Mouse (Mus musculus) lung, adult 2 months (tissue): ENCODE measurements around the gene Igfn1. TPM values are rescaled to one million over a fixed set of nuclear protein-coding genes. Genes with fewer than 3 reads are reported as not detected.

Experiments
- DNase-seq: peaks from one replicate; pipeline ENCODE4 v3.0.0; 2022
- H3K4me1 ChIP-seq: fragments of 200-500 bp; 2 replicates; pipeline ENCODE4 v1.6.1; 2011; ENCODE audit warnings: low read length; ENCODE audit not compliant: control insufficient read depth, insufficient read depth
- H3K4me3 ChIP-seq: fragments of 200-500 bp; replicated peaks from 2 replicates; pipeline ENCODE3; 2011; ENCODE audit warnings: low read depth, mild to moderate bottlenecking, control low read depth, low read length; ENCODE audit errors: extremely low read depth
- CTCF ChIP-seq: fragments of 200-500 bp; IDR thresholded peaks from 2 replicates; pipeline ENCODE4 v1.5.1; 2011; ENCODE audit warnings: mild to moderate bottlenecking, low read length, control low read depth; ENCODE audit not compliant: insufficient read depth
- POLR2A ChIP-seq: fragments of 200-500 bp; IDR thresholded peaks from 2 replicates; pipeline ENCODE4 v1.6.1; 2011; ENCODE audit warnings: low read depth, mild to moderate bottlenecking, control low read depth, low read length, borderline replicate concordance; ENCODE audit errors: extremely low read depth
- WGBS: fragments of 180-500 bp; shearing (Covaris S2); methylation state at CpG from one replicate; pipeline ENCODE4 v1.1.7; 2018; 5-methylcytosine and 5-hydroxymethylcytosine counted together
- polyA plus RNA-seq: library from polyadenylated mRNA; depleted of rRNA; stranded (reverse); fragments of >200 nt; gene quantifications from 2 replicates; pipeline ENCODE4 v1.2.3, GENCODE M21; 2012; rRNA removed

Gene Igfn1
- polyA plus RNA-seq, 1 experiment = not detected

GRCm38 (mm10) chr1:135918644-135919407, 87.3 kb downstream of the Igfn1 start, which contains the start of gene Pkp1:
Gene Pkp1, minus strand, starts transcription at chr1:135919207.
- no peak within 1 kb of the TSS for H3K4me3 ChIP-seq
- no peak for DNase-seq
- H3K4me1 ChIP-seq = no peaks in the 10 kb centered on the region
- TF ChIP-seq CTCF (no peak), POLR2A (no peak)
- WGBS = 3% methylated on average over 67 of the region's 67 CpGs

GRCm38 (mm10) chr1:135917206-135917605, 88.9 kb downstream of the Igfn1 start:
- WGBS = 25% methylated on average over 5 of the region's 5 CpGs
- no peak for DNase-seq
- no peak for TF ChIP-seq POLR2A
- TF ChIP-seq CTCF = no peak
- H3K4me3 ChIP-seq = no peak overlapping the region
- H3K4me1 ChIP-seq = no peaks in the 10 kb centered on the region

- Histone ChIP-seq H3K4me1 (no peaks in the 10 kb centered on the region), H3K4me3 (no peak overlapping the region)
- no peak for DNase-seq
- WGBS = 39% methylated on average over 5 of the region's 5 CpGs
- TF ChIP-seq CTCF (no peak), POLR2A (no peak)
Observed at GRCm38 (mm10) chr1:135916486-135917058, 89.6 kb downstream of the Igfn1 start.

GRCm38 (mm10) chr1:135913657-135914056, 92.5 kb downstream of the Igfn1 start:
- WGBS = 69% methylated on average over 4 of the region's 4 CpGs
- TF ChIP-seq POLR2A (no peak), CTCF (no peak)
- no peak overlapping the region for H3K4me3 ChIP-seq
- no peak for DNase-seq
- H3K4me1 ChIP-seq = no peaks in the 10 kb centered on the region

- TF ChIP-seq CTCF (no peak), POLR2A (no peak)
- 36% methylated on average over 6 of the region's 6 CpGs for WGBS
- no peak for DNase-seq
- no peak overlapping the region for H3K4me3 ChIP-seq
- no peaks in the 10 kb centered on the region for H3K4me1 ChIP-seq
Observed at GRCm38 (mm10) chr1:135909381-135909780, 96.8 kb downstream of the Igfn1 start.

- DNase-seq = no peak
- Histone ChIP-seq H3K4me1 (no peaks in the 10 kb centered on the region), H3K4me3 (no peak overlapping the region)
- 50% methylated on average over 11 of the region's 11 CpGs for WGBS
- no peak for TF ChIP-seq POLR2A
- TF ChIP-seq CTCF = no peak
Observed at GRCm38 (mm10) chr1:135906736-135907135, 99.4 kb downstream of the Igfn1 start.

Other genes with a start within 250 kb of the Igfn1 start
- gene Phlda3, start 240.2 kb downstream of the Igfn1 start, polyA plus RNA-seq = 98.6 and 156 TPM in 2 replicates
- 0.26 and 1.5 TPM in 2 replicates for gene Tnni1, start 226.9 kb downstream of the Igfn1 start, polyA plus RNA-seq
- 6.9 and 43.2 TPM in 2 replicates for gene Lad1, start 187.7 kb downstream of the Igfn1 start, polyA plus RNA-seq
- gene Tnnt2, start 170.0 kb downstream of the Igfn1 start, polyA plus RNA-seq = 31.3 and 74.6 TPM in 2 replicates
- 0.07 and 40.6 TPM in 2 replicates for gene Pkp1, start 87.1 kb downstream of the Igfn1 start, polyA plus RNA-seq
- gene Tmem9, start 1.8 kb upstream of the Igfn1 start, polyA plus RNA-seq = 56.4 and 73.2 TPM in 2 replicates
- not detected in 2 replicates for gene Ascl5, start 44.5 kb upstream of the Igfn1 start, polyA plus RNA-seq
- gene Cacna1s, start 46.4 kb upstream of the Igfn1 start, polyA plus RNA-seq = 2.9 and 7.5 TPM in 2 replicates
- 12.1 and 14.4 TPM in 2 replicates for gene Kif21b, start 125.0 kb upstream of the Igfn1 start, polyA plus RNA-seq
- gene Mroh3, start 206.5 kb upstream of the Igfn1 start, polyA plus RNA-seq = 0.14 TPM in 1 of 2 replicates, not detected in the other
- 4.2 and 7.3 TPM in 2 replicates for gene Inava, start 227.9 kb upstream of the Igfn1 start, polyA plus RNA-seq